ENCODE assay signal across 32 mouse cellular contexts in the genomic region with DNA sequence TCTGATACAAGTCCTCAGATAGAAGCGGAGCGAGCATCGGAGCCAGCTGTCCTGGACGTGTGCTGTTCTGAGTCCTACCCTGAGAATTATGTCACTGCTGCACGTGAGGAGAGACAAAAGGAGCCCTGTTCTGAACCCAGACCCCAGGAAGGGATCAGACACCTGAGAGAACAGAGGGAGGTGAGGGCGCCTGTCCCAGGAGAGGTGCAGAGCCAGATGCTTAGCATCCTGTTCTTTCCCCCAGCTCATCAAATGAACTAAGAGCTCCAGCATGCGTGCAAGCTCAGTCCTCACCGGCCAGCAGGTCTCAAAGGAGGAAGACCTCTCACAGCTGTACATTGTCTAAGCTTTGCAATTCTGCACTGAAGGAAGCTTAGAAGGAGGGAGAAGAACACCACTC. TPM values are rescaled to one million over a fixed set of nuclear protein-coding genes. Genes with fewer than 3 reads are reported as not detected.
"Had no signal": no experiment of that assay in that cellular context is flagged by ENCODE, and none has a peak within 500 bp of the region (broad histone marks: within the 10 kb centered on the region; RNA-seq: fewer than 3 reads in every experiment).

No protein-coding gene starts in this region.

- H3K4me2 ChIP-seq: limb, embryonic 12.5 days; limb, embryonic 13.5 days; limb, embryonic 15.5 days; liver, embryonic 11.5 days; liver, embryonic 12.5 days; liver, embryonic 13.5 days; liver, embryonic 15.5 days; lung, embryonic 14.5 days; lung, embryonic 15.5 days; midbrain, embryonic 11.5 days; midbrain, embryonic 12.5 days; midbrain, embryonic 13.5 days; midbrain, embryonic 15.5 days; neural tube, embryonic 12.5 days; neural tube, embryonic 13.5 days had no signal

- H3K9me3 ChIP-seq: limb, embryonic 12.5 days; limb, embryonic 13.5 days; limb, embryonic 15.5 days; liver, embryonic 12.5 days; liver, embryonic 13.5 days; liver, embryonic 15.5 days; lung, embryonic 15.5 days; megakaryocyte, embryonic 14.5 days; midbrain, embryonic 10.5 days; midbrain, embryonic 12.5 days; midbrain, embryonic 13.5 days; midbrain, embryonic 15.5 days; neural tube, embryonic 12.5 days; neural tube, embryonic 13.5 days had no signal

- H3K36me3 ChIP-seq: limb, embryonic 12.5 days; liver, embryonic 12.5 days; liver, embryonic 13.5 days; liver, embryonic 15.5 days; lung, embryonic 15.5 days; midbrain, embryonic 10.5 days; midbrain, embryonic 12.5 days; midbrain, embryonic 13.5 days; midbrain, embryonic 15.5 days; neural tube, embryonic 12.5 days; neural tube, embryonic 13.5 days had no signal

- H3K4me1 ChIP-seq: limb, embryonic 12.5 days; limb, embryonic 13.5 days; limb, embryonic 15.5 days; liver, embryonic 12.5 days; liver, embryonic 13.5 days; liver, embryonic 15.5 days; lung, embryonic 15.5 days; megakaryocyte, embryonic 14.5 days; midbrain, embryonic 13.5 days; neural tube, embryonic 12.5 days had no signal

- H3K4me3 ChIP-seq: limb, embryonic 12.5 days; limb, embryonic 13.5 days; limb, embryonic 15.5 days; liver, embryonic 12.5 days; liver, embryonic 13.5 days; liver, embryonic 15.5 days; lung, embryonic 15.5 days; megakaryocyte, embryonic 14.5 days; midbrain, embryonic 10.5 days; midbrain, embryonic 12.5 days; midbrain, embryonic 13.5 days; midbrain, embryonic 15.5 days; myocyte; neural tube, embryonic 12.5 days; neural tube, embryonic 13.5 days had no signal

- ATAC-seq: liver, embryonic 12.5 days; liver, postnatal 0 days; lung, postnatal 0 days; midbrain, embryonic 13.5 days; midbrain, embryonic 15.5 days; midbrain, embryonic 16.5 days had no signal

- H3K27ac ChIP-seq: limb, embryonic 12.5 days; limb, embryonic 13.5 days; limb, embryonic 15.5 days; liver, embryonic 12.5 days; liver, embryonic 13.5 days; liver, embryonic 14.5 days; liver, embryonic 15.5 days; lung, embryonic 15.5 days; macrophage; midbrain, embryonic 10.5 days; midbrain, embryonic 12.5 days; midbrain, embryonic 13.5 days; midbrain, embryonic 15.5 days; neural tube, embryonic 12.5 days; neural tube, embryonic 13.5 days had no signal

- DNase-seq: left cerebral cortex, postnatal 4 days; liver; liver, embryonic 13.5 days; liver, postnatal 0 days; lung, adult 18-20 months; lung, adult 2 months; lung, embryonic 14.5 days; lung, postnatal 10 days; lung, postnatal 14 days; lung, postnatal 36 days; lung, postnatal 4 days; midbrain, embryonic 14.5 days had no signal

- H3K27me3 ChIP-seq: limb, embryonic 13.5 days; limb, embryonic 15.5 days; liver, embryonic 12.5 days; liver, embryonic 13.5 days; liver, embryonic 15.5 days; lung, embryonic 15.5 days; megakaryocyte, embryonic 14.5 days; midbrain, embryonic 12.5 days; midbrain, embryonic 13.5 days; midbrain, embryonic 15.5 days; neural tube, embryonic 12.5 days; neural tube, embryonic 13.5 days had no signal

- H3K9ac ChIP-seq: limb, embryonic 12.5 days; limb, embryonic 13.5 days; limb, embryonic 15.5 days; liver, embryonic 12.5 days; liver, embryonic 13.5 days; liver, embryonic 14.5 days; liver, embryonic 15.5 days; liver, postnatal 0 days; lung, embryonic 14.5 days; lung, embryonic 15.5 days; midbrain, embryonic 12.5 days; midbrain, embryonic 13.5 days; midbrain, embryonic 15.5 days; neural tube, embryonic 12.5 days; neural tube, embryonic 13.5 days had no signal

RNA-seq across cellular contexts. Expression of a gene that starts 16.8 kb away (rescaled TPM):
- polyA plus RNA-seq: macrophage had no signal
